Mouse (Mus musculus) layer of hippocampus, adult 9-11 months (tissue): ENCODE data around the gene Ddah2.

Experiments
- DNase-seq: peaks from one replicate; pipeline ENCODE4 v3.0.0; 2022

Gene Ddah2

DNA sequence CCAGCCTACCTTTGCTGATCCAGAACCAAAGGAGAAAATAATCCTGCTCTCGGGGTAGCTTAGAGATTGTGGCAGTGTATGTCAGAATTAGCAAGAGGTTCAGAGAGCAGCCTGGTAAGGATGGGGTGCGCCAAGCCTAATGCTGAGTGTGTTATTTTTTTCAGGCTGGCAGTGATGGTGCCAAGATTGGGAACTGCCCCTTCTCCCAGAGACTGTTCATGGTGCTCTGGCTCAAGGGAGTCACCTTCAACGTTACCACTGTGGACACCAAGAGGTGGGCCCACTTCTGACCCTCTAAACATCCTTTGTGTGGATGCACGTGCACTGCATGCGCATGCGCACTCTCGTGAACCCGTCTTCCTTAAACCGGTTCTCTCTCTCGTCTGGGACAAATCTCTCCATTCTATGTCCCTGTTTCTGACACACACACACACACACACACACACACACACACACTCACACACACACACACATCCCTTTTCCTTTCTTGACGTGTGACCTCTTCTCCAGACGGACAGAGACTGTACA is 6.5 kb upstream of the Ddah2 start:
- no peak for DNase-seq

DNA sequence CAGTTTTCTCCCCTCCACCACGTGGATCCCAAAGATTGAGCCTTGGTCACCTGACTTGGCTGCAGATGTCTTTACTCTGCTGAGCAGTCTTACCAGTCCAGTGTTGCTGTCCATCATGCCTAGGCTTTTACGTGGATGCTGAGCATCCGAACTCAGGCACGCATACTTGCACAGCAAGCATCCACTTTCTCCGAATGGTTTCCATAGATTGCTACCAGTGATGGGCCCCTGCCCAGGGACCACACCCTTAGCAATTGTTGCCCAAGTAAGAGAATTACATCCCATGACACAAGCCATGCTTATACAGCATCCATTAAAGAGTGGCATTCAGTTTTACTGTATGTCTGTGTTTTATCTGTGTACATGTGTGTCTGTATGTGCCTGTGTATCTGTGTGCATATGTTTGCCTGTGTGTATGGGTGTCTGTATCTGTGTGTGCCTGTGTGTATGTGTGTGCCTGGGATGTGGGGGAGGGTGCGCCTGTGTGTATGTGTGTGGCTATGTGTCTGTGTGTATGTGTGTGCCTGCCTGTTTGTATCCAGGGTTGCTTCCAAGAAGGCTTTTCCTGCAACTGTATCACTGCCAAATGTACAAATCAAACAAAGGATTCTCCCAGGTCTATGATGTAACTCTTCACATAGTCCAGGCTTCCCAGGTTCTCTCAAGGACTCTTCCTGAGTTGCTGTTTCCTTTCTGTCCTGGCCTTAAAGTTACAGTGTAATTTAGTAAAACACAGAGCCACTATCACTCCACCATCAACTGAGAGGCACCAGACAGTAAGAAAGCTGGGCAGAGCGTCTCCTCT is 2.9 kb upstream of the Ddah2 start:
- DNase-seq, result no peak

DNA sequence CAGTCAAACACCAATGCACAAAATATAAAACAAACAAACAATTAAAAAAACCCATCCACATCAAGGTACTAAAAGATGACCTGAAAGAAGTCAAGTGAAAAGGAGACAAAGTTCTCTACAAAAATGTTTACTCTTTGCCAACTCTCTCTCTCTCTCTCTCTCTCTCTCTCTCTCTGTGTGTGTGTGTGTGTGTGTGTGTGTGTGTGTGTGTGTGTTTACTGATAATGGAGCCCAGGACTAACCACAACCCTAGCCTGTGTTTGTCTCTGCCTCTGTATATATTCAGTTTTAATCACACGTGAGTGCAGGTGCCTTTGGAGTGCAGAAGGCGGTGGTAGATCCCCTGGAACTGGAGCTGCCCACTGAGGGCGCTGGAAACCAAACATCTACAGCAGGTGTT is 1.7 kb upstream of the Ddah2 start:
- no peak for DNase-seq

DNA sequence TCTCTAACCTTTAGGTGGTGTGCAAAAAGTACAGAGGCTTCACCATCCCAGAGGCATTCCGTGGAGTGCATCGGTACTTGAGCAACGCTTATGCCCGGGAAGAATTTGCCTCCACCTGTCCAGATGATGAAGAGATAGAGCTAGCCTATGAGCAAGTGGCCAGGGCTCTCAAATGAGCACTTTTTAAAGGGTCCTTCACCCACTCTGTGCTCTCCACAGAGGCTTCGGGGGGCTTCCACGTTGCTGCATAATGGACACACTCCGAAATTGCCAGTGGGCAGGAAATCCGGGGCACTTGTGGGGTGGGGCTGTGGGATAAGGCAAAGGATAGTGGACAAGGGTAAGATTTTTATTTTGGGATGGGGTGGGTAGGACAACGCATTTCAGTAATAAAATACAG is 519 bp upstream of the Ddah2 start:
- DNase-seq, result no peak

DNA sequence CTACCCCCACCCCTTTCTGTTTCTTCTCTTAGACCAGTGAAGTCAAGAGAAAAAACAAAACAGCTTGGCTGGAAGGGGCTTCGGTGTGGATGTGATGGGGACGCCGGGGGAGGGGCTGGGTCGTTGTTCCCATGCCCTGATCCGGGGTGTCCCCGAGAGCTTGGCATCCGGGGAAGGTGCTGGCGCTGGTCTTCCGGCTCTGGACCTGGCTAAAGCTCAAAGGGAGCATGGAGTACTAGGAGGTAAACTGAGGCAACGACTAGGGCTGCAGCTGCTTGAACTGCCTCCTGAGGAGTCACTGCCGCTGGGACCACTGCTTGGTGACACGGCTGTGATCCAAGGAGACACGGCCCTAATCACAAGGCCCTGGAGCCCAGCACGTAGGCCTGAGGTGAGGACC is 1.2 kb downstream of the Ddah2 start:
- DNase-seq, result no peak

DNA sequence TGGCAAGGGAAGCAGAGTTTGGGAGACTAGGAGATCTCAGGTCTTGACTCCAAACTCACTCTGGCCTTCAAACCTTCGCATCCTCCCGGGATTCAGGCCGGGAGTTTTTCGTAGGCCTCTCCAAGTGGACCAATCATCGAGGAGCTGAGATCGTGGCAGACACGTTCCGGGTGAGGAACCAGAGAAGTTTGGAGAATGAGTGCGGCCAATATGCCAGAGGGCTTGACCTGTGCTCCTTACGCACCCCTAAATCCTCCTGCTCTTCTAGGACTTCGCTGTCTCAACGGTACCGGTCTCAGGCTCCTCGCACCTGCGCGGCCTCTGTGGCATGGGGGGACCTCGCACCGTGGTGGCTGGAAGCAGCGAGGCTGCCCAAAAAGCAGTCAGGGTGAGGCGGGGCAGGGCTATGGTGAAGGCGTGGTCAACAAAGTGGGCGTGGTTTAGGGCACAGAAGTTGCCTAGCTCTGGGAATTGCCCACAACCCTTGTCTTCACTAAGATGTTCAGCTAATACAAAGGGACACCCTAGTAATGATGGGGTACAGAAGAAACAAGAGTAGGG is 2.0 kb downstream of the Ddah2 start:
- no peak for DNase-seq

DNA sequence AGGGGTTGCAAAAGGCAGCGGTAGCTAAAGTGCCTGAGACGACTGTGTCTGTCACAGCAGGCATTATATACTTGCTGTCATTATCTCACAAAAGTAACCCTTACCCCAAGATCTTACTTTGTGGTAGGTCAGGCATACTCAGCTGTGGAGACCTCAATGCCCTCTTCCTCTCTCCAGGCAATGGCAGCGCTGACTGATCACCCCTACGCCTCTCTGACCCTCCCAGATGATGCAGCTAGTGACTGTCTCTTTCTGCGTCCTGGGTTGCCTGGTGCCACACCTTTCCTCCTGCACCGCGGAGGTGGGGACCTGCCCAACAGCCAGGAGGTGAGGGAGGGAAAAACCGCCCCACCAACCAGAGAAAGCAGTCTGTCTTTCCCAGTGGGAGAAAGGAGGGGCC is 2.5 kb downstream of the Ddah2 start:
- DNase-seq, result no peak

DNA sequence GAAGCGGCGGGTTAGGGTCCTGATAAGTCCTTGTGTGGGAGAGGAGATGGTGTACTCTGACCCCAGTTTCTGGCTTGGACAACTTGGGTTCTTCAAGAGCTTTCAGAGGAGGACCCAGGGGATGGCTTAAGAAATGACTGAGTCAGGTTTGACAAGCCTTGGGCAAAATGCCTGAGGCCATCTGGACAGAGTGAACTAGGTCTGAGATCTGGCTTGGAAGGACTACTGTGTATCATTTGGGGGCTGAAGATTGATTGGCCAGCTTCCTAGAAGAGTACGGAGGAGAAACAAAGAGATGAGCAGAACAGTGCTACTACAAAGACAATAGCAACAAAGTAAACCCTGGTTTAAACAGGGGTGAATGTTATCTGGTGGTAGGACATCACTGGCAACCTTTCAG is 4.6 kb downstream of the Ddah2 start:
- DNase-seq, result no peak

DNA sequence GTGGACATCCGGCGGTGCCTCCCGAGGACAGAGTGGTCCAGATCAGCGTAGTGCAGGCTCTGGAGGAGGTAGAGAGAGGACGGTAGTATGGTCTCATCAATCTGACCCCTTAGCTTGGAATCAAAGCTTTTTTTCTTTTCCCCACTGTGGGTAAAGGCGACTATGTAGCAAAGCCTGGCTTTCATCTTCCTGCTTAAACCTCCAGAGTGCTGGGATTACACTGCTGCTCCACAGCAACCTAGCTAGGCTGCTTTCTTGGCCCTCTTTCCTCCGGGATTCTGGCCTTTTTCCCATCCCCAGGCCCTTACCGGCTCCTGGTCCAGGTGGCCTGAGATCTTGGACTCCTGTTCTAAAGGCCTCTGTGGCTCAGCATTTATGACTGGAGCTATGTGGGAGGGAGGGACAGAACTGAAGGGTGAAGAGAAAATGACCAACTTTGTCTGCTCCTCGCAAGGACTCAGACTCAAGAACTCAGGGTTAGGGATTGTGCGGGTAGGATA is 5.6 kb downstream of the Ddah2 start:
- no peak for DNase-seq

DNA sequence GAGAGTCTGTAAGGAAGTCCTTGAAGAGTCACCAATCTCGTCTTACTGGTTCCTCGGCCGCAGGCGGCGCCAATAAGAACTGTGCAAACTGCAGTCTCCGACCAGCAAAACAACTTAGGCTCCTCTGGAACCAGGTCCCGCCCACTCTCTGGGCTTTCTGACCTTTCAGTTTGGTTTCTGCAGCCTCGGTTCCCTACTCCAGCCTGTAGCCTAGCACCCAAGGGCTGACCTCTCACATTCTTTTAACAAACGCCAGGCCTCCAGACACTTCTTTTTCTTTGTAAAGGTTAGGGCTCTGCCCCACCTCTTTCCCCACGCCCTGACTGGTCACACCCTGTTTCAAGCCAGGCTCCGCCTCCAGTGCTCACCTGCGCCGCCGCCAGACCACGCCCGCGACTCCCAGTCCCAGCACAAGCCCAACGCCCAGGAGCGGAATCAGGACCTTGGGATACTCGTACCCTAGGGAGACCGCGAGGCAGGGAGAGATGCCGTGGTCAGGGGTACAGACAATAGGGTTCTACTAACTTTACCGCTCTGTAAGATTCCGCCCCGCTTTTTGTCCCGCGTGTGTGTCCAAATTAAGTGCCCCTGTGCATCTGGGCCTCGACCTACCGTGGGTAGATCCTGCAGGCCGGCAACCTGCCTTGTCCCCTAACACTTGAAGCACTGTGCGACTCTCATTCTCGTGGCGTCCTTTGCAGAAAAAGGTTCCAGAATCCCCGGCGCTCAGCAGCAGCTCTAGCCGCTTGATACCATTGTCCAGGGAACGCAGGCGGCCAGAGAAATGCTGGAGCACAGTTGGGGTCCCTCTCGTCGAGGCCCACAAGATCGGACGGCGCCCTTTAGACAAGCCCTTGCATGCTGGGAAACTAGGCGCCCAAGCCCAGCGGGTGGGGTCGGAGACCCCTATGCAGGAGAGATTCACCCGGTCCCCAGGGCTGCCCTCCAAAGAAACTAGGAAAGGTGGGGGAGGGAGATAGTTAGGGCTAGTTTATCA is 6.4 kb downstream of the Ddah2 start, which contains the start of gene Ly6g6c:
TSS of gene Ly6g6c (plus strand) at position 438 of the 997 bp plus-strand sequence.
- no peak for DNase-seq

DNA sequence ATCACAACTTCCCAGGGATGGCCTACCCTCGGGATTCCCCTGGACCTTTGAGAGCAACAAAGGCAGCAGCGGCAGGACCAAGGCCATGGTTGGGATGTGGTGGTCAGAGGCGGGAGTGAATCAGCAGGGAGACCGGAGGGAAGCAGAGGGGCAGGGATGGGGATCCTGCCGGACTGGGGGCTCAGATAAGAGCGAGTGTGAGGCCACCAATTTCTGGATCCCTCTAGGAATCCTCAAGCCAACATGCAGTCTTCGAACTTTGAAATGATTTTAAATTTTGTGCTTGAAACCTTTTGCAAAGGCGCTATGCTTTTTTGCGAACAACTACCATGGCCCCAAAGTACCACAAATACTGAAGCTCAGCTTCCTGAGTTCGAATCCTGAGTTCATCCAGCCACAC is 7.2 kb downstream of the Ddah2 start, which contains the start of gene Mpig6b:
TSS of gene Mpig6b (minus strand) at position 101 of the 400 bp plus-strand sequence.
- DNase-seq, result no peak

DNA sequence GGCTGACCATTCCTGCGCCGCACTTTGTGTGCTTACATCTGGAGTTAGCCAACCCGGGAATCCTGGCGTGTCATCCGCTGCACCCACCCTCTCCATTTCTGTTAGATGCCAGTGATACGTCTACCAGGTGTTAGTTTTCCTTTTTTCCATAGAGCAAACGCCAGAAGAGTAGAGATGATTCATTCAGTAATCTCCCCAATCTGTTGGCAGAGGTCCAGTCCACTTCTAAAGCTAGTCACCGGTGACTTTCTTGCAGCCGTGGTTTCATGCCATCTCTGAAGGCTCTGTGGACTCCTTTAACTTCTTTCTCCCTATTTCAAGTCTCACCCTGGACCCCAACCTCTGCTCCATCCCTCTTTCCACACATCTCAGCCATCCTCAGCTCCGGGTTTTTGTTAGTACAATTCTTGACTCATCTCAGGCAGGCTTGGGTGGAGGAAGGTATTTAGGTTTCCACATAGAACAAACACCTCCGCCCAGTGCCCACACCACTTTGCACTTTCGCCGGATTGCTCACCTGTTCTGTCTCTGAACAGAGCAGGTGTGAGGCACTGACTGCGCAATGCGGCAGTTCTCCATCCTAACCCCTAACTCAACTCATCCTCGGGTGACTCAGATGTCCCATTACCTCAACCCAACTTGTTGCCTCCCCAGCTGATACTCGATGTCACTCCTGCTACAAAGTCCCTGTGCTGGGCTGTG is 9.5 kb downstream of the Ddah2 start:
- no peak for DNase-seq

DNA sequence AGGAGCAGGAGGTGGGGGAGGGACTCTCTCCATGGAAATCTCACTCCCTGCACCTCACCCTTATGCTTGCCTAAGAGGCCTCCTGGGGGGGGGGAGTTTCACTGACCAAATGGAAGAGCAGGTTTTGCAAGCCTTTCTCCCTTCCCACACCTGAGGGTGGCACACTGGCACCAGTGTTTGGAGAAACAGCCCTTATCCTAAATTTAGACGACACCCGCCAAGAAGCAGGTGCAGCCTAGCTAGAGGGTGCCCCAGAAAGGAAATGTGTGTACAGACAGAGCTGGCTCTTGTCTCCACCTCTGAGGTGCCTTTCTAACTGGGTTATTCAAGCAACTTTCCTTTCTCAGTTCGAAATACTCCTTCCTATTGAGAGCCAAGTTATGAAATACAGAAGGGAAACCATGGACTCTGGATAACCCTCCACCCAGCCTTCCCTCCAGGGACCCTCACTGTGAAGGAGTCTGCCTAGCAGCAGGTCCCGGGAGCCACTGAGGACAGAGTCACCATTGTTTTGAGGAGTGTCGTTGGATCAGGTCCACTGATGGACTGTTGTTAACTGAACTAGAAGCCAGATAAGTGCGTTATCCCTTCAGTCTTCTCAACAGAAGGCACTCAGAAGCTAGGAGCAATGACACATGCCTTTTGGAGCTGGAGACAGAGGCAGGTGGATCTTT is 11.9 kb downstream of the Ddah2 start:
- no peak for DNase-seq

DNA sequence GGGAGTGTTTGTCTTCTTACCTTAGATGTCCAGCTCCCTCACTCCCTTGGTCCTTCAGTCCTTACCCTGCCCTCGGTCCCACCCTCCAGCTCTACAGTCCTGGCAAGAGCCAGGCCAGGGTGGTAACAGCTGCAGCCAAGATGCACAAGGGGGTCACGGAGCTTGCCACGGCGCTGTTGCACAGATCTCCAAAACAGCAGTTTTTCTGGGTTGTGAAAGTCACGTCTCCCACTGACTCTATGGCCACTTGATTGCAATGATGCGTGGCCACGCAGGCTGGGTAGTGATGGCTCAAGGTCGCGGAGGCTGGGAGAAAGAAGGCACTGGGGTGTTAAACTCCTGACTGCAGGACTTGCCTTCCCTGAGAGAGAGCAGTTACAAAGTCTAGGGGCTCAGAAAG is 12.6 kb downstream of the Ddah2 start:
- no peak for DNase-seq

DNA sequence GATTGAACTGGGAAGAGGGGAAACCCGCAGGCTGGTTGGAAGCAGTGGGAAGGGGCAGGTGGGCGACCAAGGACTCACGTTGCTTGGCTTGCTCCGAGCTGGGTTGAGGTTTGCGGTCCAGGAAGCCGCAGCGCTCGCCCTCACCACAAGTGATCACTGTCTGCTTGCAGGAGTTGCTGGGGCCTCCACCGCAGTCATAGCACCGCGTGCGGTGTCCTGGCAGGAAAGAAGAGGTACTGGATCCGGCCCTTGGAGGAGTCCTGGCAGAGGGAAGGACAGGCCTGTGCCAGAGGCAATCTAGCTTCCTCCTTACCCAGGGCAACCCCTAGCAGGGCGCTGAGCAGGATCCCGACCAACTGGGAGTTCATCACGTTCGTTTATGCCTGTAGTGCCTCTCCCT is 15.3 kb downstream of the Ddah2 start:
- DNase-seq, result no peak

DNA sequence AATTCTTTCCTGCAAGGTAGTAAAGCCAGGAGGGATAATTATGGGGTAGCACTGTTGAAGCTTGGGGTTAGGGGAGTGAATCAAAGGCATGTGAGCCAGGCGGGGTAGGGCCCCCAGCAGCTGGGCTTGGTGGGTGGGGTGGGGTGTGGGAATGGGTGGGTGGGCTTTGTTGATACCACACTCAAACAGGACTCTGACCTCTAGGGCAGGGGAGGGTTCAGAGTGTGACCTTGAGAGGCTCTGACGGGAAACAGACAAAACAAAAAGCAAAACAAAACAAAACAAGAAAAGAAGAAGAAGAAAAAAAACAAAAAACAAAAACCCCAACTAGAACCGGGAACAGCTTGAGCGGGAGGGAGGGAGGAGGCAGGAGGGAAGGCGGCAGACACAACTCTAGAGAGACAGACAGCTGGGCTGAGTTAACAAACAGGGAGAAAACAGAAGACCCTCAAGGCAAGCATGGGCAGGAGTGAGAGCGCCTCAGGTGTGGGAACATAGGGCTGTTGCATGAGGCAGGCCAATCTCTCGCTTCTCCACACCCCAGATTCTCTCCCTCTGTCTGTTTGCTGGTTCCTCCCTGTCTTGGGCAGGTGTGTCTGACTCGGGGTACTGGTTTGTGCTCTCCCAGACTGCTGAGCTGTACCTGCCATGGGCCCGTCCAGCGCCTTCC is 17.8 kb downstream of the Ddah2 start, which contains the start of gene Ly6g6e:
TSS of gene Ly6g6e (plus strand) at position 396 of the 670 bp plus-strand sequence.
- no peak for DNase-seq

DNA sequence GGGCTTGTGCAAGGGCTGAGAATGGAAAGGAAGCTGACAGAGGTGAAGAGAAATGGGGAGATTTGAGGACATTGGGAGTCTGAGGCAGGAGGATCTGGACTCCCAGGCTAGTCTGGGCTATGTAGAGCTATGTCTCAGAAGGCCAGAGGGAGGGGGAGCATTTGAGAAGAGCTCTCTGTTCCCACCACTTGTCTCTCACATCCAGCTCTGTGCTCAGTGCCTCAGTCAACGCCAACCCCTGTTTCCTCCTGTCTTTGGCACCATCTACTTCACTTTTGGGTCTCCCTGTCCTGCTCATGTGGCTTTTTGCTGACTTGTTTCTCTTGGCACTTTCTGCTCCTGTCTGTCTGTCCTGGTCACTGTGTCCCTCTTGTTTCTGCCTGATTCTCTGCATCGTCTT is 18.4 kb downstream of the Ddah2 start:
- no peak for DNase-seq

DNA sequence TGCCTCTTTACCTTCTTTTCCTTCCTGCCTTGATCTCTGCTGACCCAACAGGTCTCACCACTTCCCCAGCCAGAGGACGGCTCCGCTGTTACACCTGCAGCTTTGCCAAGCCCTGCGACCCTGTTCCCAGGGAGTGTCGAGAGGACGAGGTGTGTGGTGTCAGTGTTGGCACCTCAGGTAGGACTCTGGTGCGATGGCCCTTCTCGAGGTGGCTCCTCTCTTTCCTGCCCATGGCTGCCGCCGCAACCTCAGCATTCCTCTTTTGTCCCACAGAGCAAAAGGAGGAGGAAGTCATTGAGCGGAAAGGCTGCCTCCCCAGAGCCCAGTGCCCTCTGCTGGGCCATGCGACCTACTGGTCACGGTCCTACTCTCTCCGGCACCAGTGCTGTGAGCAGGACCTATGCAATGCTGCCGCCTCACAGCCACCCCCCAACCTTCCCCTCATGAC is 19.0 kb downstream of the Ddah2 start, which contains the start of gene Ly6g6d:
TSS of gene Ly6g6d (minus strand) at position 280 of the 448 bp plus-strand sequence.
- DNase-seq, result peak; percentile 56

DNA sequence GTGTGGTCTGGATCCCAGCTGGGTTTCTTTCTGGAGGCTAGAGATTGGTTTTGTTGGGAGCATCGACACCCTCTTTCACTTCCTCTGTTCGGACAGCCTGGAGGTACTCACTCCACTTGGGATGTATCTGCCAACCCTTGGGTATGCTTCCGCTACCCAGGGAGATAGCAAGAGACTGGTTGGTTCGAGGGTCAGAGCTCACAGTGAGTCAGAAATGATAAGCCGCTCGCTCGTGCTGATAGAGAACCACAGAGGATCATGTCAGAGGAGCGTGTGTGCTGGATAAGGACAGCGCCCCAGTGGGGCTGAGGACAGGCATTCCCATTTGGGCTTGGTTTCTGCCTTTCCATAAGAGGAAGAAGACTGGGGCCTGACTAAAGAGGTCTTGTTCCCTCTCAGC is 20.9 kb downstream of the Ddah2 start:
- no peak for DNase-seq

DNA sequence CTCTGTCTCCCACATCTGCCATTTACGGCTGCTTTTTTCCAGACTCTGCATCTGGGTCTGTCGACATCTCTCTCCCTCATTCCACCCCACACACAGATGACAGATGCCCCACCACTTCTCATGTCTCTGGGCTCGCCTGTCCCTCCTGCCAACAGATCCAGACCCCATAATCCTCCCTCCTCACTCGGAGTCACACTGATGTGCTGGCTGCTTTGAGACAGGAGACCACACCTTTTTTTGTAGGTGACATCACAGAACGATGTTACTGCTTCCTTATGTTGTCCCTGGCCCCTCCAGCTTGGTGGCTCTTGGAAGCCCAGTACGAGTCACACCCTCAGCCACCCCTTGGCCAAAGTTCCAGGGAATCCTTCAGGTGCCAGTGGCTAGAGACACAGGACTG is 21.4 kb downstream of the Ddah2 start:
- DNase-seq, result no peak

DNA sequence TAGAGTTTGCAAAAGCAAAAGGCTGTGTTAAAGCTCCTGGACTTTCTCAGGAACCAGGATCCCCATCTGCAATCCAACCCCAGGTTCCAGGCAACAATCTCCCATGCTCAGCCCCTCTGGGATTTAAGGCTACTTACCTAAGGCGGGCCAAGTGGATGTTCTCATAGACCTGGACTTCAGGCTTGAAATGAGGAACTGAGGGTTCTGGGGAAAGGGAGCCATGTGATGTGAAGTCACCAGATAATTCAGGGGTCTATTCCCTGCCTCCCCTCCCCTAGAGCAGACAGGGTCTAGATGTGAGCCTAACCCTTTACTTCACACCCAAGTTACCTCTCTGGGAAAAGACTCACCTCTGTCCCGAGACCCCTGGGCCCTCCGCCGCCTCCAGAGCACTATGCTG is 21.9 kb downstream of the Ddah2 start:
- no peak for DNase-seq
